Mouse (Mus musculus) megakaryocyte progenitor cell, adult 5-6 weeks (primary cell): ENCODE data around the gene March8. TPM values are rescaled to one million over a fixed set of nuclear protein-coding genes. Genes with fewer than 3 reads are reported as not detected.
"Not testable (repeated sequence)": the region's sequence is repeated elsewhere in the genome, so short reads cannot be mapped to it uniquely, and the experiment has no call there.

Source experiments
- ATAC-seq: replicated peaks from 2 replicates; pipeline ENCODE4 v1.8.0; 2016; ENCODE audit warnings: mild to moderate bottlenecking, moderate TSS enrichment, inconsistent platforms; ENCODE audit not compliant: poor library complexity
- total RNA-seq, 2 experiments: library from RNA; stranded (forward) in 1 of 2; stranded (reverse) in 1 of 2; fragments of 157-497, 149-512 nt in 1 of 2; fragments of 200-1000 nt in 1 of 2; gene quantifications; 2 replicates each; pipeline versions ENCODE4 v1.2.3 to v1.2.4; 2015 to 2017

March8 gene
- total RNA-seq (2015) = 11.1 and 15.6 TPM in 2 replicates
- total RNA-seq (2017) = 18.1 and 29.2 TPM in 2 replicates

DNA sequence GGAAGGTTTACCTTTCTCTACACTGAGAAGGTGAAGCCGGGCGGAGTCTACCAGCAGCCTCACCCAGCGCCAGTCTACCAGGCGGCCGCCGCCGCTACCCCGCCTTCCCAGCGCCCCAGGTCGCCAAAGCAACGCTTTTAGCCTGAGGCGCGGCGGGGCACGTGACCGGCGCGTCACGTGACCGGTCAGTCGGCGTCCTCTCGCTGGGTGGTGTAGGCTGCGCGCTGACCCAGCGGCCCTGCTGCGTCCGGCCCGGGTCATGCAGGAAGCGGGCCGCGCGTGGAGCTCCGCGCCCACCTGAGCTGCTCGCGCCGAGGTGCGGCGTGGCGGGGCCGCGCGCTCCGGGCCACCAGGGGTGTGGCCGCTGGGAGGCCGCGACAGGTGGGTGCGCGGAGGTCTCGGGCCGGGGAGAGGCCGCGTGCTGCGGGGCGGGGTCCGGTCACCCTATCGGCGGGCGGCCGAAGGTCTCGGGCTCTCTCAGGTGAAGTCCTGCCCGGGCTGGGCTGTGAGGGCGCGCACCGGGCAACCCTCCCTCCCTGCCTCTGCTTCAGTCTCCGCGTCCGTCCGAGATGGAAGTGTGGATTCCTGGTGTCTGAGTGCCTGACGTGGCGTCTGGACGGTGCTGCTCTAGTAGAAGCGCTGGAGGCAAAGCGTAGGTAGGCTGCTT lies at the start of gene March8:
March8 (plus strand) TSS at position 190 of the 667 bp plus-strand sequence.
- peak; percentile 83 for ATAC-seq

DNA sequence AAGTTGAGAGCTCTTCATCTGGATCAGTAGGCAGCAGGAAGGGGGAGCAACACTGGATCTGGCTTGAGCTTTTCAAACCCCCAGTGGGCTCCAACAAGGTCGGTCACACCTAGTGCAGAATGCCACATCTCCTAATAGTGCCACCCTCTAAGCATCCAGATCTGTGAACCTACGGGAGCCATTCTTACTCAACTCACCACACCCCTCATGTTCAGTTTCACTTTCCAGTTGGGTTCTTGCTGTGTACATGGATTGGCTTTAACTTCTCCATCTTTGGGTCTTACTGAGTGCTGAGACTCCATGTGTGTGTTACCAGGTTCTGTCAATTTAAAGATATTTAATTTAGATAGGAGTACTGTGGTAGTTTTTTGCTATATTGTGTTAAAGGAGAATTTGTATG lies 26.4 kb upstream of the March8 start:
- ATAC-seq = no peak

DNA sequence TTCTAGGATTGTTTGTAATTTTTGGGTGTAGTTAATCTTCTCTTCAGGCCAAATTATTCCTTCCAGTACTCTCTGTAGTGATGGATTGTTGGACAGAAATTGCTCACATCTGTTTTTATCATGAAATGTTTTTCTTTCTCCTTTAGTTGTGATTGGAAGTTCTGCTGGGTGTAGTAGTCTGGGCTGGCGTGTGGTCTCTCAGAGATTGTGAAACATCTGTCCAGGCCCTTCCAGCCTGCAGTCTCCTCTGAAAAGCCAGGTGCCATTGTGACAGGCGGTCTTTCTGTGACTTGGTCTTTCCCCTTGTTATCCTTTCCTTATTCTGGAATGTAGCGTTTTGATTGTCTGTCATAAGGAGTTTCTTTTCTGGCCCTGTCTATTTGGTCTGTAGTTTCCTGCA lies 18.6 kb upstream of the March8 start:
- ATAC-seq = no peak

DNA sequence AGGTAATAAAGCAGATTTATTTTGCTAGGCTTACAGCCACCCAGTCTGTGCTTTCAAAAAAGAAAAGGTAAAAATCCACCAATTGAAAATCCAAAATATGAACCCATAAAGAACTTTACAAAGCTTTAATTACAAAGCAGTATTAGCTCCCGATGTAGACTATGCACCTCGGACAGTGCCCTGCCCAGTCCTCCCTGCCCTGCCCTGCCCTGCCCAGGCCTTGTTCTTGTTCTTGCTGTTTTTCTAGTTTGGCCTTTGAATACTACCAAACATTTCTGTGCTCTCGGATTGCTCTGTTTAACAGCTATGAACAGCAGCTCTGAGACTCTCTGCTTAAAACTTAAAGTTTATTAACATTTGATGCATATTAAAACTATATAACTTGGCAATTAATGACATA lies 11.2 kb upstream of the March8 start:
- ATAC-seq = no peak

DNA sequence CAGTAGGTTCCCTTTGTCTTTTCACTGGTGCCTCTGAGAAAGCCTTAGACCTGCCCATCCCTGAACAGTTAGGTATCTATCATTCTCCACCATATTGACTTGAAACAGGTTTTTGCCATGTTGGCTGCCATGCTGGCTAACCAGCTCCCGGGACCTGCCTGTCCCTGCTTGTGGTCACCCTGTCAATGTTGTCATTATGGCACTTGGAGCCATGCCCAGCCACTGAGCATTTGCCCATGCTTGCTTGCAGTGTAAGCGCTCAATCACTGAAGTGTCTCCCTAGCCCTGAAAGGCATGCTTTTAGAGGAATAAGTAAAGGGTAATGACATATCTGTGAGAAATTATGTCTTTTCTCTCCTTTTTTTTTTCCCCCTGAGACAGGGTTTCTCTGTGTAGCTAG lies 6.4 kb upstream of the March8 start:
- no peak for ATAC-seq

DNA sequence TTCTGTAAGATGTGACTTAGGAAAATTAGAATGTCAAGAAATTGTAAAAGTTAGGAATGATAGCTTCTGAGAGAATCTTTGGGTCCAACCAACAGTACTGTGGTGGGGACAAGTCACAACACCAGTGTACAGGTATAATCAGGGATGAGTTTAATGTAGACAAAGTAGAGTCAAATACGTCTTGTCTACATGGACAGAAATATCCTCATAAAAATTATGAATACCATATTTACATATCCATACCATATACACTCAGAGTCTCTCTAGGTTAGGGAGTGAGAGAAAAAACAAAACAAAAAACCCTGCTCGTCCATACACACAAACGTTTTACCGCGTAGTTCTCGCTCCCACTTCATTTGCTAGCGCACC lies 374 bp upstream of the March8 start:
- ATAC-seq = no peak

DNA sequence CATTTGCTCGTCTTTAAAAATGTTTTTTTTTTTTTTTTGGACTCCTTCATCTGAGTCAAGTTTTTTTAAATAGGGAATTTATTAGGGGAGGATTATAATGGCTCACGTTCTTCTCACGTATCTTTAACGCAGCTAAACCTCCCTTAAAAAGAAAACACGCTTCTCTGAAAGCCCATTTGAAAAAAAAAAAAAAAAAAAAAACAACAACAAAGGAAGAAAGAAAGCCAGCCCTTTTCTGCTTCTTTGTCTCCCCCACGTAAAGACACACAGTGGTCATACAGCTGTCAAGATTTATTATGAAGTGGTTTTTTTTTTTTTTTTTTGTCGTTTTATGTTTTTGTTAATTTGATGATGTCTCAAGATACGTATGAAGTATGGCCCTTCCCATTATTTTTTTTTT lies 696 bp downstream of the March8 start:
- ATAC-seq = no peak

DNA sequence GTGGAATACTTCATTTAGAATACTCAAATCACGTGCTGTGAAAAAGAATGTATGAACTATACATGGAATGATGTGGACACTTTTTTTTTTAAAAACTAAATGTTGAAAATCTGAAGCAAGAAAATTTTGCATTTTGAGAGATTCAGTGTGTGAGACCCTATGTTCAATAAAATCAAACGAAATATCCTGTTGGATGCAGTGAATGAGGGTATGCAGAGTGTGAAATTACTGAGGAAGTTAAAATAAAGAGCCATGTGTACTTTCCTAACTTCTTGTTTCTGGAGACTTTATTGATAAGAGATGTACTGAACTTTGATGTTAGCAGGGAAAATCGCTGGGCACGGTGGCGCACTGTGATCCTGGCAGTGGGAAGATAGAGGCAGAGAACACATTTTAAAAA lies 1.3 kb downstream of the March8 start:
- no peak for ATAC-seq

DNA sequence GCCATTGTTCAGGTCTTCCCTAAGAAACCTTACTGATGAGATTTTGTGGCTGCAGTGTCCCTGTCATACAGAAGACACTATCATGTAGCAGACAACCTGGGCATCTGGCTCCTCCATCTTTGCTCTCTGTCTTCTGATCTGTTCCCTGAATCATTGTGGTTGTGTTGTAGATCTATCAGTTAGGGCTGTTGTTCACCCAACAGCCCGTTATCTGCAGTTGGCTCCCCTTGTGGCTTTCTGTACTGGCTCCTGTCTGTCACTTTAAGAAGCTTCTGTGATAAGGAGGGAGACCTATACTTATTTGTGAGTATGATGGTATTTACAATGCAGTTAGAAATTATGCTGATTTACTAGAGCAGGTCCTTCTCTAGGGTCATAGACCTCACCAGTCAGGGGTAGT lies 2.7 kb downstream of the March8 start:
- ATAC-seq = peak; percentile 43; the same call in 1 of the 2 replicates

DNA sequence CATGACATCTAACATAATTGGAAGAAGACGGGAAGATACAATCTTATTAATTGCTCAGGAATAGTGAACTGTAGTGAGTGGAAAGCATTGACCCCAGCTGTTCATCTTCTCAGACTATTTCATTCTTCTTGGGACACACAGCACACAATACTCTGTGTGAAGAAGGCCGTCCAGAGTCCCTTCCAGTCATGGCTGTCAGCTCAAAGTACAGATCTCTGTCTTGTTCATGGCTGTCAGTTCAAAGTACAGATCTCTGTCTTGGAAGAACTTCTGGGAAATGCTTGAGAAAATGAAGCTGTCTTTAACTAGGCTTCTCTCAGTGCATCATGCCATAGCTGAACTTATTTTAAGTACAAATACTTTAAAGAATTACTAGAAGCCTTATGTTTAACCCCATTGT lies 10.1 kb downstream of the March8 start:
- ATAC-seq = no peak

DNA sequence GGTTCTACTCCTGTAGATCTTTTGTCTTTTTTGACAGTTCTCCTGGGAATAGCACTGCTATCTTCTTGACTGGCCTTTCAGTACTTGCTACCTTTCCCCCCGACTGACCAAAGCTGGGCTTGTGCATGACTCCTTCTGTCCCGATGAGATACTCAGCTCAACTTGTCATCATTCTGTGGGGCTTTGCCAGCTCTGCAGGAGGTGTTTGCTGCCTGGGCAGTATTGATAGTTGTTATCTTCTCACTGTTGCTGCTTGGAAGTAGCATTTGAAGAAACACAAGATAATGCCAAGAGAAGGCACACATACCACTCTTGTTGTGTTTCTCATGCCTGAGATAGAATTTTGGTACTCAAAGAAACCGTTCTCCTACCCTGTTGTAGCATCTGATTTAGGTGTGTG lies 12.2 kb downstream of the March8 start:
- ATAC-seq = peak; percentile 94

DNA sequence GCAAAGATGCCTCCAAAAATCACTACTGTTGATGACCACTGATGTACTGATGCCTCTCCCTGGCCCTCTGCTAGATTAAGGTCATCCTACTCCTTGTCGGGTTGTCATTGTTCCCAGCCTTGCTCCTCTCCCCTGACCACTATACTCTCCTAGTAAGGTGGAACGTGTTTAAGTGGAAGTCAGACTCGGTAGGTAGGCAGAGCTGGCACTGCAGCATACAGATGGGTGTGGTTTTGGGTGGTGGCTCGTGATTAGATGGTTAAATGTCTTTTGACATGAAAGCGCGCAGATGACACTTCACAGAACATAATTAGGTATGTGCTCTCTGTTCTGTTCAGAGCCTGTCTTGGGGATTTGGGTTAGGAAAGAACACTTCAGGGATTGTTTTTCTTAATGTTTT lies 12.8 kb downstream of the March8 start:
- ATAC-seq = peak; percentile 69

DNA sequence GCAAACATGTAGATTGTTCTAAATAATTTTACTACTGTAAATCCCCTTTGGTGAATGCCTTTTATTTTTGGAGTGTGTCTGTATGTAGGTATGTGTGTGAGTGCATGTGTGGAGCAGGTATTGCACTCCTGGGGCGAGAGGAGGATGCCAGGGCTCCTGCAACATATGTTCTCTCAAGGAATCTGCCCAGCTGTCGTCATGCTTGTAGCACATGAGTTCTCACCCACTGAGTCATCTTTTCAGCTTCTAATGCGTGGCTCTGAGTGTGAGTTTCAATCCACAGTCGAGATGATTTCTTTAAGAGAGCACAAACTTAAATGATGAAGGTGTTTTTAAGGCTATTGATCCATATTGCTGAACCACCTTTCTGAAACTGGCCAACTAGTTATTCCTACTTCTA lies 13.7 kb downstream of the March8 start:
- ATAC-seq = no peak

DNA sequence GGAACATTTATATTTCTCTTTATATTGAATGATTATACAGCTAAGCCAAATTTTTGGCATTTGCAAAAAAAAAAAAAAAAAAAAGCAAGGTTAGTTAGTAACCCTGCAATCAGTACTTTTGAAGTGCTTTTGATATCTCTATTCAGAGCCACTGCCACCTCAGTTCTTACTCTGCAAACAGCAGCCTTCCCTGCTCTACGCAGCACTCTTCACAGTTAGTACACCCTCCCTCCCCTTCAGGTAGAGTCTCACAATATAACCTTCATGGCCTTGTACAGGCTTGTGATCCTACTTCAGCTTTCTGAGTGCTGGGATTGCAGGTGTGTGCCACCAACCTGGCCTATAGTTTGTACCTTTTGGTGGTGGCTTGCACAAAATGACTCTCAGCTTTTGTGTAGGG lies 15.6 kb downstream of the March8 start:
- no peak for ATAC-seq

DNA sequence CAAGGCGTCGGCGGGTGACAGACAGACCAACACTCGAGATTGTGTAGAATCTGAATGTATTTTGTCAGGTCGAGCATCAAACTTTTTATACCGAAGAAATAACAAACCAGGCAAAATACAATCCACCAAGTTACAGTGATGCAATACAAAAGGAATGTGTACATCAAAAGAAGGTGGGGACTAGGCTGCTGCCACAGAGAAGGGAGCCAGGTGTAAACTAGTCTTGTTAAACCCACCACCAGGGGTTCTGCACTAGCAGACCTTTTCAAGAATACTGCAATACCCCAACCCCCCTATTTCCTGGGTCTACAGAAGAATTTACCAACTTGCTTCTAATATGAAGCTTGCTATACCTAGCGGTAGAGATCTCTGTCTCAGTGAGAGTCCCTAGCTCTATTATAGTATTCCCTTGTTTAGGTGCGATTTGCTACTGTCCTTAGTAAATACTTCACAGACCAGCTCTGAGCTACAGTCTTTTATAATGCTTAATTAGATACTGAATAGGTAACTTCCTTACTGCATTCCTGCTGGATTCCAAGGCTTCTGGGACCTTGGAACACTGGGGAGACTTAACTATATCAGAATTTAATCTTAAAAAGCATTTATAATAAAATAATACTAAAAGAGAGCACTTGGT lies 18.6 kb downstream of the March8 start:
- not testable (repeated sequence) for ATAC-seq

DNA sequence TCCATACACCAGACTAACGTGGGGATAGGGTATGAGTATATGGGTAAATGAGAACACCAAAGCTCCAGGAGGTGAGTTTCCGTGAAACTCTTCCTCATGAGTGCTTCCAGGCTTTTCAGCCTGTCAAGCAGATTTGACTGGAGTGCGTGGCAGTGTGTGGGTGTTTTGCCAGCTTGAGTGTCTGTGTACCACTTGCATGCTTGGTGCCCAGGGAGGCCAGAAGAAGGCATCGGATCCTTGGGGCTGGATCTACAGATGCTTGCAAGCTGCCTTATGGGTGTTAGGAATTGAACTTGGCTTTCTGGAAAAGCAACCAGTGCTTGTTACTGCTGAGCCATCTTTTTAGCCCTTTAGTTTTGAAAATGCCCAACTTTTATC lies 19.1 kb downstream of the March8 start:
- ATAC-seq = no peak

DNA sequence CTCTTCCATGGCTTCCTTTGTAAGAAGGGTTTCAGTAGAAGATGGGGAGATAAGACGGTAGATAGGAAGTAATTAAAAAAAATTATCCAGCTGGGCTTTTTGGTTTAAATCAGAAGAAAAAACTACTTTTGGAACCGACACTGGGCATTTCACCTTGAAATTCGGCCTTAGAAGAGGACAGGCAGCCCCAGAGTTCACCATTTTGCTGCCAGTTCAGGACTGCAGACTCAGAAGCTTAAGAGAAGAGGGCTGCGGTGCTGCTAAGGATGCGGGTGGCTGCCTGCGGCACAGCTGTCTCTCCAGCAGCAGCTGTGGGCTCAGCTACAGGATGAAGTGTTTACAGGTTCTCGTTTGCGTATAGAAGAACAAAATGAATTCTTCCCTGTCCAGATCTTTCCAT lies 20.2 kb downstream of the March8 start:
- no peak for ATAC-seq

DNA sequence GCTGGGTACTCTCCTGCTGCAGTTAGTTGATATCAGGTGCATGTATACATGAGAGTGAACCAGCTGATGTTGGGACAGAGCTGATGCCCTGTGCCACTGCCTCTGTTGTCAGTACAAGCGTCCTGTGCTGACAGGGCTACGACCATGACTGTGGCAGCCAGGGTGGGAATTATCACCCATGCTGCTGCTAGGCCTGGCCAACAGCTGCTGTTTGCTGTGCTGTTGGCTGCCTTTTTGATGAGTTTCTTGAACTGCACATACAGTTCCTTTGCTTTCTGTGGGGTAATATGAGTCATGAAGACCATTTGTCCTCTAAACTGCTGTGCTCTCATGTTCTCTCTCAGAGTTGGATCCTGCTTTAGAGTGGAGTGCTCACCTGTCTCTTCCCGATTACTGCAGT lies 21.4 kb downstream of the March8 start:
- ATAC-seq = no peak

DNA sequence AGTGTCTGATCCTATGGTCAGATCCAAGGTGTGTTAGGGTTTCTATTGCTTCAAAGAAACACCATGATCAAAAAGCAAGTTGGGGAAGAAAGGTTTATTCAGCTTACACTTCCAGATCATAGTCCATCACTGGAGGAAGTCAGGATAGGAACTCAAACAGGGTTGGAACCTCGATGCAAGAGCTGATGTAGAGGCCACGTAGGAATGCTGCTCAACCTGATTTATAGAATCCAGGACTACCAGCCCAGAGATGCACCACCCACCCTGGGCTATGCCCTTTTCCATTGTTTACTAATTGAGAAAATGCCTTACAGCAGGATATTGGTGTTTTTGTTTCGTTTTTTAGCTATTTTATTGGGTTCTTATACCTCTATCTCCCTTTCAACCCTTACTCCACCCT lies 23.6 kb downstream of the March8 start:
- ATAC-seq = no peak

DNA sequence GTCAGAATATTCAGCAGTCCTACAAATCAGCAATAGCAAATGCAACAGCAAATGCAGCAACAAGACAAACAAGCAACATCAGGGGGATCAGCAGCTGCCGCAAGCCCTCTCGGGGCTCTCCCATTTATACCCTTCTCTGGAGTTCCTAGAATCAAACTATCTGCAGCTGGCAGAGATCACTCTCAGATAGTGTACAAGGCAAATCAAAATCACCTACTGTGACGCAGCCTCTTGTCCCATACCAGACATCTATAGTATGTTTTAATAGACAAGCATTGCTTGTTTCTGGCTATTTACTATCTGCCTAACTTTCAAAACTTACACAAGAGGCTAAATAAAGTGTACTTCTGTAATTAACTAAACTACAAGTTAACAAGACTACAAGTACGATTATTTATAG lies 24.2 kb downstream of the March8 start:
- no peak for ATAC-seq

DNA sequence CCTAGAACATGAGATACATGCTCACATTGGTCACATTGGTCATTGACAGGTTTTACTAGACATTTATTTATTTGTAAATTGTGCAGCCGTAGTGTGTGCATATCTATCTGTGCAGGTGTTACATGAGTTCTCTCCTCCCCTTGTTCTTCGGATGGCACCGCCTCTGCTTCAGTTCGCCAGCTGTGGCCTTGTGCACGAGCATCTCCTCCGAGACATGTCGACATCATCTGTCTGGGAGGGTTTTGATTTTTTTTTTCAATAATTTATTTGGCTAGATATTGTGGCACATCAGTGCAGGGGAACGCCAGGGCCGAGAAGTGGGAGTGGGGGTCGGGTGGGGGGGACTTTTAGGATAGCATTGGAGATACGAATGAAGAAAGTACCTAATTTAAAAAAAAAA lies 30.1 kb downstream of the March8 start:
- no peak for ATAC-seq

DNA sequence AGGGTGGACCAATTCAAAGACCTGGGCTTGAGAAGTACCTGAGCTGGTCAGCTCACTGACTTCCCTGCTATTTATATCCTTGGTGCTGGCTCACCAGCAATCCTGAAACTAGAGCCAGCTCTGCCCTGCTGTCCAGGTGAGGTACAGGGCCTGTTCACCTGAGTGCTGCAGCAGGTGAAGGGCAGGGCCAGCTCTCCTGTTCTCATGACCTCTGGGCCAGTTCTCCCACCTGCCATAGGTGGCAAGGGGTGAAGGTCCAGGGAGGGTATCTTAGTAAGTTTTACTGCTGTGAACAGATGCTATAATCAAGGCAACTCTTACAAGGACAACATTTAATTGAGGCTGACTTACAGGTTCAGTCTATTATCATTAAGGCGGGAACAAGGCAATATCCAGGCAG lies 32.0 kb downstream of the March8 start:
- no peak for ATAC-seq
